Mouse (Mus musculus) testis, adult 2 months (tissue): ENCODE results near the gene Ankrd12.

Experiments used
- CTCF ChIP-seq: fragments of 200-500 bp; IDR thresholded peaks from 2 replicates; pipeline ENCODE4 v1.5.1; 2012; ENCODE audit warnings: low read depth, mild to moderate bottlenecking, inconsistent platforms, low read length, moderate library complexity; ENCODE audit not compliant: control insufficient read depth, insufficient read depth, insufficient replicate concordance
- POLR2A ChIP-seq: fragments of 200-500 bp; IDR thresholded peaks from 2 replicates; pipeline ENCODE4 v1.6.1; 2012; ENCODE audit warnings: low read depth, mild to moderate bottlenecking, inconsistent platforms, low read length, moderate library complexity; ENCODE audit not compliant: control insufficient read depth

GRCm38 (mm10) chr17:66073971-66074370 is 2.9 kb downstream of the Ankrd12 start:
- TF ChIP-seq CTCF, result no peak
- no peak for TF ChIP-seq POLR2A
